Mouse (Mus musculus) layer of hippocampus, adult 18-20 months (tissue): ENCODE measurements around the gene Dusp22. TPM values are rescaled to one million over a fixed set of nuclear protein-coding genes. Genes with fewer than 3 reads are reported as not detected.

Source experiments
- DNase-seq, 2 experiments: peaks; one replicate each; pipeline ENCODE4 v3.0.0; 2022; ENCODE audit warnings: low spot score in 2 of 2
- total RNA-seq, 2 experiments: library from RNA; stranded (reverse); gene quantifications; 2 replicates each; pipeline ENCODE4 v1.2.3; 2021

Gene Dusp22
- total RNA-seq, 2 experiments from 2014 or later: 23.7 to 25.6 TPM

DNA sequence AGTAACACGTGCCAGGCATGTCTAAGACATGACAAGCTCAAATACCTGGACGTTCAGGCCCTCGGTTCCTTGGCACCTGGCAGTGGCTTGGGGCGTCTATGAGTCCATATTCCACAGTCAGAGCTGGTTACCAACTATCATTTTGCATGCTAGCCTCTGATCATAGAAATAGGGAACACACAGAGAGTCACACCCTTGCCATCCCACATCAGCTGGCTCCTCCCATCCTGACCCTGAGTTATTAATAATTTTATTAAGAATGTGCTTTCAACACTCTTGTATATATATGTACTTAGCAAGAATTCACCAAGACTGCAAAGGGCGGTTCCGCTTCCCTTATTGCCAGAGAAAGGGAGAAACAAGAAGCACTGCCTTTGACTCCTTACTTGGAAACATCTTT lies 54.8 kb downstream of the Dusp22 start:
- DNase-seq: no peak

DNA sequence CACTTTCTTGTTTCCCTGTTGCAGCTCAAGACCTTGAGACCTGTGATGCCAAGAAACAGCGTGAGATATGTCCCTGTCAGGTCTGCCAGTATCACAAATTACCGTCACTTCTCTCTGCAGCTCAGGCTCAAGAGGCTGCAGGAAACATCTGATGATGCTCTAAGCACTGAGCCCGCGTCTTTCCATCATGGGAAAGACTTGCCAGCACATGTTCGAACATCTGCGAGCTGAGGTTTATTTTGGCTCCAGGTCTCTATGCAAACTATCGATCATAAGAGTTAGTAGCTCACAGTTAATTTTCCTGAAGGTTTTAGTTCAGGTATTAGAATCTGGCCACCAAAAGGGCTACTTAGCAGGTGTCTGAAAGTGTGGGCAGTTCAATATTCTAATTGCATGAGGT lies 55.3 kb downstream of the Dusp22 start:
- DNase-seq: no peak

DNA sequence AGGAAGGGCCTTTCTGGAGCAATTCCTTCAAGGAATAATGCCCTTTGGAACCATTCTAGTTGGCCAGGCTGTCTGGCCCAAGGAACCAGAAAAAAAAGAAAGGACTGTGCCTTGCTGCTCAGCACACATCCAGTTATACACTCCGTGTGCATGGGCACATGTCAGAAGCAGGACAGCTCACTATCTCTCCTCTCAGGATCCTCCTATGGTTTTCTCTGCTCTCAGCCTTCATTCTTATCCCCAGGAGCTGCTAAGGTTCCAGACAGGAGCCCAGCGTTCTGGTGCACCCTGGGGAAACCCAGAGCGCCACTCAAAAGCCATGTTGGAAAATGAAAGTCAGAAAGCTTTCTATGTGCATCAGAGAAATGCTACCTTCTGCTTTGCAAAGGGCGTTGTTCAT lies 55.8 kb downstream of the Dusp22 start:
- DNase-seq: no peak

DNA sequence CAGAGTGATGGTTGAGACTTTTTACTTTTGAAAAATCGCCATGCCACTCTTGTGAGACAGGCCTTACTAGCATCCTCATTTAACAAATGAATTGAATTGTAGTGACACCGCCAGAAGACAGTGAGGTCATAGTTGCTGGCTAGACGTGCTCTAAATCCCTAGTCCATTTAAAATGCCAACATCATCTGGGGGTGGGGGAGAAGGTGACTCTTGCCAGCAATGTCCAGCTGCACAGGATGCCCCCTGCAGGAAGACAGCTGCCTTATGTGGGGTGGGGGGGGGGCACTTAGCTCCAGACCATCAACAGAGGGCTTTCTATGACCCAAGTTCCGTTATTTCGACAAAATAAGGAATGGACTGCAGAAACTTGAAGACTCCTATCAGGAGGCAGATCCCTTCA lies 56.8 kb downstream of the Dusp22 start:
- DNase-seq: no peak

DNA sequence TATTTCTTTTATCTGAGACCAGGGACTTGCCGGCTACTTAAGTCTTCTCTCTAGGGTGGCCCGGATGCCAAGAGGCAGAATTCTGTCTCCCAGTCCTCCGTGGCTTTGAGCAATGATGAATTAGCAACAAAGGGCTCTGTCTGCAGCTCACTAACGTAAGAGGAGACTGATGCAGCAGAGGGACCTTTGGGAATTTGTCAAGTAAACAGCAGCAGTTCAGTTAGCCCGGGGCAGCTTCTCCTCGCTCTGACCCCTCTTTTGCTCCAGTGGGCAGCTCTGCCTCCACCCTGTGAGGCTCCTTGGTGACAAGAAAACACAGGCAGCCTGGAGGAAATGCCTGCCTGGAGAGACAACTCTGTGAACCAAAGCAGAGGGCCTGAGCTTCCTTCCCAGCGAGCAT lies 62.8 kb downstream of the Dusp22 start:
- no peak for DNase-seq

DNA sequence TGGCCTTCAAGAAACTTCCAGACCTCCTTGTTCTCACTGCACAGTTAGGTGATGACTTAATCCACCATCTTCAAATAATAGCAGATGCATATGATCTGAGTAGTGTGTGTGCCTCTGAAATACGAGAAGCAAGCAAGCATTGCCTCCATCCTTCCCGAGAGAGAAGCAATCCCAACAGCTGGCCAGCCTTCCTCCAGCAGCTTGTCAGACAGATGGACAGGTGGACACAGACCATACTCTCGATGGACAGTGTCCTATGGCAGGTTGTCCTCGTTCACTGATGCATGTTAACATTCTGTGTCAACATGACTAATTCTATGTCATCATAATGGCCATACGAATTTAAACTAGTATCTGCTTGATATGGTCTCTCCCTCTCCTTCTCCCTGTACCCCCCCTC lies 63.5 kb downstream of the Dusp22 start:
- DNase-seq: no peak

DNA sequence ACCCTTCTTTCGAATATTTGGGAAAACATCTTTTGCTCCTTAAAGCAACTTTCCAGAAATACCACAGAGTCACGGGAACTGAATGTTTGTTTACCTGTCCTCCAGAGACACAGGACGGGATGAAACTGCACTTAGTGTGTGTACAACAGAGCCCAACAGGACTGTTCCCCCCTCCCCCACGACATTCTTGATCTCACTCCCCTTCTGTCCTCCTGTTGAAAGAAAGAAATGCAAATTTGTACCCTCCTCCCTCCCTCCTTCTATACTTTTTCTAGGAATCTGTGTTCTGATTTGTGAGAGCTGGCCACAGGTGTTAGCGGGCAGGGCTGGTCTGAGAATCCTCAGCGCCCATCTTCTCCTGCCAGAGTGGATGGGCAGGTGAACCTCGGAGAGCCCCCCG lies 64.1 kb downstream of the Dusp22 start:
- DNase-seq: no peak

DNA sequence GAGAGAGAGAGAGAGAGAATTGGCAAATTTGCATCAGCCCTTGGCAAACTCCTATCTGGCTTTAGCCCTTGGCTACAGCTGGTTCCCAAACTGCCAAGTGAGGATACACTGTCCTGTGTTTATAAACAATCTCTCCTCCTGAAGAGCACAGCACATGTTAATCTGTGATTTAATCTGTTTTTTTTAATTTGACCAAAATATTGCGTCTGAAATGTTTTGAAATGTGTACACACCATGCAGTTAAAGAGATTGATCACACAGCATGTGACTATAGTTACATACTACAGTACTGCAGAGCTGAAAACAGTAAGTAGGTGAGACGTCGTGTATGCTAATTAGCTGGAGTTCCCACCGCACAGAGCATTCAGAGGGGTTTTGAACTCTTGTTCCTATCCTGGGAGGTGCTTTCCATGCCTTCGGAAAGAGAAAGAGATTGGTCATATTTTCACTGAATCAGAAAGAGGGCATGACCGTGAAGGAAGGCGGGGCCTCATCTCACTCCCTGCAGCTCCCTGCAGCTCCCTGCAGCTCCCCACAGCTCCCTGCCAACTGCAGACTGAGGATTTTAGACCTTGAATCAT lies 65.0 kb downstream of the Dusp22 start:
- DNase-seq: no peak

DNA sequence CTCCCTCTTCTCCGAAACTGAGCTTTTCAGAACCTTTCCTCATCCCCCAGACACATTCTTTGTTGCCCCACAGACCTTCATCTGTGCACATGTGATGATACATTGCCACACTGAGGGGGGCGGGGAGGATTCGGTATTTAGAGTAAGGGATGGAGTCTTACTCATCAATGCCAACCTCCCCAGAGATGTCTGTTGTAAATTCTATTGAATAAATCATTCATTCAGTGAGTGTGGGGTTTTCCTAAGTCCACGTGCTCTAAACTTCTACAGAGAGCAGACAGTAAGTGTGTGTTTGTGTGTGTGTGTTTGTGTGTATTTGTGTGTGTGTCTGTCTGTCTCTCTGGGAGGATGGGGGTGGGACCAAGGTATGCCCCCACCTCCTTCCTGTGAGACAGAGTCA lies 67.1 kb downstream of the Dusp22 start:
- no peak for DNase-seq

DNA sequence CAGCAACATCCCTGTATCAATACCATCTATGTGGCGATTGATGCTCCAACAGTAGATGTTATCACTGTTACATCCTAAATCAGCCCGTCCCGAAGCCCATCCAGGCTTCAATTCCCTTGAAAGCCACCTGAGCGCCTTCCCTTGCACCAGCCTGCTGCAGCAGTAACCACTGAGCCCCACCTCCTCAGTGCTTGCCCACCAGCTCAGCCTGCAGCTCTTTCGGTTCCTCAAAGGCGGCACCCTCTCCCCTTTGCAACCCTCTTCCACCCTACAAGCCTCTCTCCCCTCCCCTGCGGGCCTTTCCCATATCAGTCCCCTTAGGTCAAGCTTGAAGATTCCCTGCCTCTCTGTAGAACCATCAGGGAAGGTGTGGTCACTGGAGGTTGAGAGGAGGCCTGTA lies 68.4 kb downstream of the Dusp22 start:
- no peak for DNase-seq

DNA sequence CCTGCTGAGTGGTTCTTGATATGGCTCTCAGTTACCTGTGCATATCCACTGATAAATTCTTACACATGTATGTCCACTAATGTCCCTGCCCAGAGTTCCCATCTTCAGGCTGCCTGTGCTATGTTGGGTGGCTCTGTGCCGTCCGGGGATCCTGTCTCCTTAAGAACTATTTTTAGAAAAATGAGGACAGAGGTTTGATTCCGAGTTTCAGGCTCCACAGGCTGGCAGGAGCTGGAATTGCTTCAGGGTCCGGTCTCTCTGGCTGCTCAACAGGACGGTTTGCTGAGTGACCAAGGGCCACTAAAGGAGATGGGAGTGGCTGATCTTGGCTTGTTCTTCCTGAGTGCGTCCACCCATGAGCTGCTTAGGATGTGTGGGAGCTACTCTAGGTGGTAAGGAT lies 69.4 kb downstream of the Dusp22 start:
- DNase-seq: no peak

DNA sequence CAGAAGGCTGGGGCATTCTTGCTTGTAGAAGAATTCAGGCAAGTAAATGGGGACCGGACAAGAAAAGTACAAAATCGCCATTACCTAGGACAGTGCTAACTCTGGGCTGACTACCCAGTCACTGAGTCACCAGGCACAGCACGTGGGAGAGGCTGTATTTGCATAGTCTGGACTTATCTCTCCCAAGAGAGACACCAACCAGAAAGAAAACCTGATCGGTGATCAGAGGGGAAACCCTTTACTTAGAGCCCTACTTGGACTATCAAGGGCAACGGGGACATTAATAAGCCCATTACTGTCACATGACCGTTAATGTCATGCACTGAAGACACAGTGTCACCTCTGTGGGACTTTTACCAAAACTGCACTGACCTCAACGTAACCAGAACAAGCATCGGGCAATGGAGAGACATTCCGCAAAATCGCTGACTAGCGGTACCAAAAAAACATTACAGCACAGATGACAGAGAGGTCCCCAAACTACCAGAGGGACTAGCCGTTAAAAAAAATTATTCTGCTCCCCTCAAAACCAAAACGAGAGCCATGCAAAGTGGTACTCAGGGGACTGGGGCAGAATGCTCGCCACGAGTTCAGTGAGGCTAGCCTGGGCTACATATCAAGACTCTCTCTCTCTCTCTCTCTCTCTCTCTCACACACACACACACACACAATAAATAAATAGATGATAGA lies 70.5 kb downstream of the Dusp22 start:
- DNase-seq: no peak

DNA sequence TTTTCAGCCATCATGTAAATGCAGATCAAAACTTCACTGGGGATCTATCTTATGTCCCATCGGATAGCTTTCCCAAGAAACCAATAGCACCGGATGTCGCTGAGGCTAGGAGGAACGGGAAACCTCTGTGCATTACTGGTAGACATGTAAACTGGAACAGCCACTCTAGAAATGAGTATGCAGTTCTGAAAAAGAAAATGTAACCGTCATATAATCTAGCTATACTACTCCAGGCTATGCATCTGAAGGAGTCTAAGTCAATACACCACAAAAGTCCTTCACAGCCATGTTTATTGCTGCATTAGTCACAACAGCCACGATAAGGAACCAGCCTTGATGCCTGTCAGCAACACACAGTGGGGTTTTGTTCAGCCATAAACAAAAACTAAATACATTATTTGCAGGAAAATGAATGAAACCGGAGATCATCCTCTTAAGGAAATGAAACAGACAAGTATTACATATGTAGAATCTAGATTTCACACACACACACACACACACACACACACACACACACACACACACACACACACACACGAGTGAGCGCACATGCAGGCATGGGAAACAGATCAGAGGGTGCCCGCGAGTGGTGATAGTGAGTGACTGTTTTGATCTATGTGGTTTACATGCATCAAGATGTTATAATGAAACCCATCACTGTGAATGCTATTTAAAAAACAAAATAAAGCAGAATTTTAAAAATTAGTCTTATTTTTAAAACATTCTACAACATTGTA lies 73.1 kb downstream of the Dusp22 start:
- DNase-seq: no peak

DNA sequence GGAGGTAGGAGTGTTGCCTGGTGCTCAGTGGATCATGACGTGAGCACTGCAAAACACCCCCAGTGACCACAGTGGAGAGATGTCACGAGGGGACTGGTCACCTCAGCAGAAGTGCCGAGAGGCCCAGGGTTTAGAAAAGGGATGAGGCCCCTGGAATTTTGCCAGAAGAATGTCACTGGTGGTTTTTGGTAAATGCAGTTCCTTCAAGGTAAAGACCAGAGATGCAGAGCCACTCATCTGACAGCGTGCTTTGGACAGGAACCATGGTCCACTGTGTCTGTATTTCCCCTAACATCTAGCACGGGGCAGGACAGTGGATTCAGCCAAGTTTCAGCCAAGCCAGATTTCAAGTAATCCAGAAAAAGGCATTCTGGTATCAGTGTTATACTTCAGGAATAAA lies 76.9 kb downstream of the Dusp22 start:
- DNase-seq: no peak

DNA sequence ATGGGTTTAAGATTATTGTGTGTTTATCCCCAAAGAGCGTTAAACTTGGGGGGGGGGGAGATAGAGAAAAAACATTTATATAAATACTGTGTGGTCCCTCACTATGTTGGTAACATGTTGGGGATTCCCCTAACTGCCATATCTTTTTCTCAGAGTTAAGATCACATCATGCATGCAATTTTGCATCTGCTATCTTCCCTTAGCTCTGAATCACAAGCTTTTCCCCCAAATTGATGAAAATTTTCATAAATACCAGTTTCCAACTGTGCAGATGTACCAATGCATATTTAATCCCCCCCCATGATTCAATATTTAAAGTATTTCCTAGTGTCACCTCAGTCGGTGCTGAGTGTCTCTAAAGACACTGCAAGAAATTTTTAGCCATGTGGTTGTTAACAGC lies 77.5 kb downstream of the Dusp22 start:
- no peak for DNase-seq

DNA sequence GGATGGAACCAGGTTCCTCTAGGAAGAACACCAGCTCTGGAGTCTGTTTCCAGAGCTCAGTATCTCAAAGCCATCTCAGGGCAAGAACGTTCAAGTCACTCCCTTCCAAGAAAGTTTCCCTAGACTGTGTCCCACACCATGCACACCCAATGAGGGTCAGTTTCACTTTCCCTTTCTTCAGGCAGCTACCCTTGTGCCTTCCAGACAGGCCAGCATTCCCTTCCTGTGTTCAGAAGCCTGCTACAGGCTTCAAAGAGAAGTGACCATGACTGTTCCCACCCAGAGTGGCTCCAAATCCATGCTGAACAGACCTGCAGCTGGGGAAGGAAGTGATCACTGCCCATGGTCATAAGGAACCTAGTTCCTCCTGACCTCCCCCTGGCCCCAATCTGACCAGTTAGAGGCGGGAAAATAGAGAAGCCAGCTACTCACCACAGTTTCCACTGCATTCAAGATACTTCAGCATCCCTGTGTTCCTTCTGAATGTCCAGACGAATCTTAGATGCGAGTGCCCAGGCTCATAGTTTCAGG lies 78.6 kb downstream of the Dusp22 start:
- no peak for DNase-seq

DNA sequence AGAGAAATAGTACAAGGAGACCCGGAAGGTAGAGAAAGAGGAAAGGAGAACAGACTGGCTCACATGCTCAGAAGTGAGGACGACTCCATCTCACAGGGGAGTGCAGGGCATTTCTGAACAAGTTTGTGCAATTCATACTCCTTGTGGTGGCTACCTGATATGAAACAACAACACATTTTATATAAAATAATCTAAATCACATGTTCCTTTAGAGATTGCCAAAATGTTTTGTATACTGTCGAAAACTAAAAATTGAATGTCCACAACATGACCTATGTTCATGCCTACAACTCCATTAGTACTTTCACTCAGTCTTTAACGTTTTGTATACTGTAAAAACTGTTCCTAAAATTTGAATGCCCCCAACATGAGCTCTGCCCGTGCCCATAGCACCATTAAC lies 81.4 kb downstream of the Dusp22 start:
- no peak for DNase-seq

DNA sequence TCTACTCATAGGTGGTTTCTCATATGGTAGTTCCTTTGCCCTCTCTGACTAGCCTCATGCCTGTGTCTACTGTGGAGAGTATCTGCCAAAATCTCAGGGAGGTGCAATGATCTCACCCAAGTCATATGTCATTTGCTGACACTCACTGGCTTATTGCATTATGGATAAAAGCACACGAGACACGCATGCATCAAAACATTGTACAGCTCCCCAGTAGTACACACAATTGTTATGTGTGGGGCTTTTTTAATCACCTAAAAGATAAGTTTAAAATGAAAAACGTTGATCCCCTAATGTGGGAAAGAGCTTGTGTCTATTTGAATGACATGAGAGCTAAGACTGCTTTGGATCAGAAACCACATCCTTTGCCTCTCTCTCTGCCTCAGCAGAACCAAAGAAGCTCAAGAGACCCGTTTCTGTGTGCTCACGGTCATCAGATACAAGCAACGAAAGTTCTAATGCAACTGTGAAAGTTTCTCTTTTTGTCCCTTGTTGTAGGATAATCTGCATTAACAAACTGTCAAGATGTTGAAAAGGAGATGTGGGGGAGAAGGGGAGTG lies 82.7 kb downstream of the Dusp22 start:
- no peak for DNase-seq

DNA sequence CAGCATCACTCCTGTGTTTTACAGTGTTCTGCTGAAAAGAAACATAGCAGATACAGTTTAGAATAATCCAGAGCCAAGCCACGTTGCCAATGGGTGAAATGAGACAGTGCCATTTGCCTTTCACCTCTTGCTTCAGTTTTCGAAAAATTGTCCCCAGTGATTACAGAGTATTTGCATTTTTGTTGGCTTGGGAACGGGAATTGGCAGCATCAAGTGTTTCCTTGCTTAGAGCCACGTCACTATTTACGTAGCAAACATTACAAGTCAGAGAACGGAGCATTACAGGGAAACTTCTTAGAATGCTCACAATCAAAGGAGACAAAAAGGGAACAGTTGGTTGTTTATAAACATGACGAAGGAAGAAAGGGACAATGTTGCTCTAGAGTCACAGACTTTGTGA lies 85.3 kb downstream of the Dusp22 start:
- DNase-seq: no peak

DNA sequence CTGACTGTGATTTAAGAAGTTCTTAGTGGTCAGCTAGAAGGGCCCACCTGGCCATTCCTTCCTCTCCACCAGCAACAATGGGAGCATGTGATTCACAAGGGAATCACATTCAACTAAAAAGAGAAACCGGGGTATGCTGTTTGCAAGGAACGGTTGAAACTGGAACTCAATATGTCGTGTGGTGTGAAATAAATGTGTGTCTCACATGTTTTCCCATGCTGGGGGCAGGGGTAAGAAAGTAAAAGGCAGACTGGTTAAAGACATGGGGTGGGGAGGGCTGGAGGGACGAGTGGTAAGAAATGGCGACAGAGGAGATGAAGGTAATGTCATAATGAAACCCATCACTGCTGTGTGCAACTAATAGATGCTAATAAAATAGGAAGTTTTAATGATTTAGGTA lies 87.3 kb downstream of the Dusp22 start:
- no peak for DNase-seq

DNA sequence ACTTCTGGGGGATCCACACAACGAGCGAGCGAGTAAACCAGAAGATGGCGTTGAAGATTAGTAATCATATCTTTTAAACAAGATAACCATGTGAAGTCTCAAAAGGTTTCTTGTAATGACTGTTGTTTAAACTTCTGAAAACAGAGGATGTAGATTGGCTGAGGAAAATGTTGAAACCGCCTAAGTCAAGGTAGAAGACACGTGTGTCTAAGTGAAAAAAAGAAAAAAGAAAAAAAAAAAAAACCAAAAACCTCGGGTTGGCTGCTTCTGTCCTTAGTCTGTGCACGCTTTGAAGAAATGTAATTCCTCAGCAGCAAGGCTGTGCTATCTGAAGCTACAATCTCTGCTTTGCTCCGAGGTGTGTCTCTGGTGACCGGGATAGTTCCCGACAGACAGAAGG lies 87.7 kb downstream of the Dusp22 start:
- DNase-seq: no peak

DNA sequence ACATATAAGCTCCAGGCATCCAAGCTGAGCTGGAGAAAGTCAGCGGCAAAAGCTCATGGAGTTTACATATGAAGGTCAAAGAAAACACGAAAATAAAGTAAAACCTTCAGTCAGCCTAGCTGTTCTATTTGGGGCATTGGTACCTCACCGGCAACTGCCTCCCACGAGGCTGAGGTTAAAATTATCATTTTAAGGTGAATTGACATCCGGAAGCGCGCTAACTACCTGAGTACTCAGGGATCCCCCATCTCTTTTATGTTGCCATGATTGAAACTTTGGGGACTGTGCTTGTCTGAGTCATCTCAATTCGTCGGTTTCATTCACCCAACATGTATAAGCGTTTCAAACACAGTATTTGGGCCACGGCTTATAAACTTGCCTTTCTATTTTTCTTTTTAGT lies 88.5 kb downstream of the Dusp22 start:
- DNase-seq: no peak
